Mouse (Mus musculus): ENCODE data around the gene Acadm.

- TF ChIP-seq CTCF (IDR thresholded peaks at IDR 0.05; ENCODE audit: low read depth), result no peak
- no peak for TF ChIP-seq EP300 (IDR thresholded peaks at IDR 0.05; ENCODE audit: low read depth)
These were observed 47.2 kb downstream of the Acadm start for GRCm38 (mm10) chr3:153897216-153897615.

Data from liver, embryonic 14.5 days (tissue).